Mouse (Mus musculus) neural tube, embryonic 15.5 days (tissue): ENCODE measurements around the gene Cadps. TPM values are rescaled to one million over a fixed set of nuclear protein-coding genes. Genes with fewer than 3 reads are reported as not detected.

Experiments
- ATAC-seq: fragments of 200-750 bp; cut with Nextera tagmentation; 2 replicates; pipeline ENCODE4 v1.8.0; 2017; ENCODE audit warnings: mild to moderate bottlenecking, moderate TSS enrichment, moderate library complexity; ENCODE audit not compliant: low FRiP score
- H3K27ac ChIP-seq: fragments of 300-500 bp; sonication (generic); replicated peaks from 2 replicates; pipeline ENCODE4 v1.5.1; 2015; ENCODE audit warnings: mild to moderate bottlenecking, inconsistent platforms
- H3K27me3 ChIP-seq: fragments of 300-500 bp; sonication (generic); replicated peaks from 2 replicates; pipeline ENCODE4 v1.6.1; 2015; ENCODE audit warnings: inconsistent platforms
- H3K36me3 ChIP-seq: fragments of 300-500 bp; sonication (generic); 2 replicates; pipeline ENCODE4 v1.6.1; 2015; ENCODE audit warnings: inconsistent platforms
- H3K4me1 ChIP-seq: fragments of 300-500 bp; sonication (generic); 2 replicates; pipeline ENCODE4 v1.6.1; 2015; ENCODE audit warnings: inconsistent platforms
- H3K4me2 ChIP-seq: fragments of 300-500 bp; sonication (generic); 2 replicates; pipeline ENCODE4 v1.6.1; 2015; ENCODE audit warnings: inconsistent platforms, mild to moderate bottlenecking, moderate library complexity
- H3K4me3 ChIP-seq: fragments of 300-500 bp; sonication (generic); replicated peaks from 2 replicates; pipeline ENCODE4 v1.5.1; 2015; ENCODE audit warnings: mild to moderate bottlenecking, inconsistent platforms
- H3K9ac ChIP-seq: fragments of 300-500 bp; sonication (generic); replicated peaks from 2 replicates; pipeline ENCODE4 v1.6.1; 2015; ENCODE audit warnings: mild to moderate bottlenecking, inconsistent platforms
- H3K9me3 ChIP-seq: fragments of 300-500 bp; sonication (generic); replicated peaks from 2 replicates; pipeline ENCODE4 v1.6.1; 2016; ENCODE audit warnings: inconsistent platforms
- WGBS: fragments of 180-500 bp; shearing (Covaris S2); methylation state at CpG from one replicate; pipeline ENCODE4 v1.1.7; 2015; ENCODE audit warnings: mixed read lengths; 5-methylcytosine and 5-hydroxymethylcytosine counted together
- polyA plus RNA-seq: library from polyadenylated mRNA; unstranded; fragments of >200 nt; fragmentation: Nextera tagmentation; extraction: Ambion mirVana; gene quantifications from 2 replicates; pipeline ENCODE4 v1.2.1, GENCODE M21; 2015

Cadps gene
- polyA plus RNA-seq, 1 experiment from 2014 or later, result 44.1 TPM

DNA sequence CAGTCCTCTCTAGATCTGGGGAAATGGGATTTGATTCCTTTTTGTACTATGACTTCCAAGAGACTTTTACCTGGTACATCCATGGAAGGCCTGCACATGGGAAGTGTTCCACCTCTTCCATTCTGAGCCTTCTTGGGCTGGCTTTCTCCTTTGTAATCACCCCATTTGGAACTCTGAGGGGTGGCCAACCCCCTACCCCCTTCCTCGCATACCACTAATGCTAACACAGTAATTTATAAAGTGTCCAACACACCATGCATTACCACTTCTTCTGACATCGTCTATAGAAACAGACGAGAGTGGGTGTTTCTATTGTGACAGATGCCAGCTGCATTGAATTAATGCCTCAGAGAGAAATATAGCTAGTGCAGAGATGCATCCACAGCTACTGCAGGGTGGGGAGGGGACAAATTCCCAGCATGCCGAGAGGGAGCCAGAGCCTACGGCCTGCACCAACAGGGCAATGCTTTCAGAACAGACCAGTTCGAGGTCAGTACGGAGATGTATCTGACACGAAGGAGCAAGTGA, 367.8 kb downstream of the Cadps start:
- Histone ChIP-seq H3K4me2 (no peak overlapping the region), H3K36me3 (peaks cover 14% of the 10 kb centered on the region; the same call in 1 of the 2 replicates), H3K27me3 (no peaks in the 10 kb centered on the region), H3K4me1 (peaks cover 5% of the 10 kb centered on the region; the same call in 1 of the 2 replicates), H3K9me3 (no peaks in the 10 kb centered on the region), H3K27ac (no peak overlapping the region), H3K4me3 (no peak overlapping the region), H3K9ac (no peak overlapping the region)
- WGBS, result 59% methylated on average over 8 of the region's 8 CpGs
- ATAC-seq, result no peak

DNA sequence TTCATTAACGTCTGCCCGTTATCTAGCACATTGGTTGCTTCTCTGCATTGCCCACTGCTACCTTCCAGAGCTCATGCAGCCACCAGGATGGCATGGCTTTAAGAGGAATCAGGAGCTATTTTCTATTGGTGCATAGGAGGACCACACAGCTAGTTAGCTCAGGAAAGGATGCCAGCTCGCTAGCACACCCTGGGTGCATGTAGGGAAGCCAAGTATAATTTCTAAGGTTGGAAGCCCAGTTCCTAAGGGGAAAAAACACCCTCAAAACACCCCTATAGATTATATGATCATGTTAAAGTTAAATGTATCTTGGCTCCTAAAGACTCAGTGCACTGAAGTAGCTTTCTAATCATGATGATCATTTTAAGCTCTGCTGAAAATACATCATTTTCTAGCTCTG, 372.1 kb downstream of the Cadps start:
- Histone ChIP-seq H3K4me2 (no peak overlapping the region), H3K9ac (no peak overlapping the region), H3K4me1 (no peaks in the 10 kb centered on the region), H3K27me3 (no peaks in the 10 kb centered on the region), H3K9me3 (no peaks in the 10 kb centered on the region), H3K36me3 (peaks cover 17% of the 10 kb centered on the region; the same call in 1 of the 2 replicates), H3K27ac (no peak overlapping the region), H3K4me3 (no peak overlapping the region)
- 73% methylated on average over 3 of the region's 3 CpGs for WGBS
- ATAC-seq, result no peak

DNA sequence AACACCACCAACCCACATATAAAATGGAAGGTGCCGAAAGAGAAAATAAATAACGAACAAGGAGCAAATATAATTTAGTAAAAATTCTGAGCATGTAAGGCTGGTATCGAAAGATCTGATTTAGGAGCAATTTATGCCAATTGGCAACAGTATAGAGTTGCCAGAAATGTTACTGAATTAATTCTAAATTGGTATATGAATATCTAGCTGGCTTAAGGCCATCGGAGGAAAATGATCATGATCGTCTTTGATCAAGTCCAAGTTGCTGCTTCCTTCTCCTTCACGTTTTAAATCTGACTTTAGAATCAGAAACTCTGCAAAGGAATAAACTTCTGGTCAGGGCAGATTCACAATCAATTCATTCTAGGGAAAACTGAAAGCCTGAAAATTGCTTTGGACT, 374.0 kb downstream of the Cadps start:
- Histone ChIP-seq H3K4me3 (no peak overlapping the region), H3K27ac (no peak overlapping the region), H3K4me2 (no peak overlapping the region), H3K4me1 (no peaks in the 10 kb centered on the region), H3K9ac (no peak overlapping the region), H3K36me3 (peaks cover 11% of the 10 kb centered on the region; the same call in 1 of the 2 replicates), H3K27me3 (no peaks in the 10 kb centered on the region), H3K9me3 (no peaks in the 10 kb centered on the region)
- ATAC-seq, result no peak
- WGBS, result 93% methylated on average over 6 of the region's 6 CpGs

DNA sequence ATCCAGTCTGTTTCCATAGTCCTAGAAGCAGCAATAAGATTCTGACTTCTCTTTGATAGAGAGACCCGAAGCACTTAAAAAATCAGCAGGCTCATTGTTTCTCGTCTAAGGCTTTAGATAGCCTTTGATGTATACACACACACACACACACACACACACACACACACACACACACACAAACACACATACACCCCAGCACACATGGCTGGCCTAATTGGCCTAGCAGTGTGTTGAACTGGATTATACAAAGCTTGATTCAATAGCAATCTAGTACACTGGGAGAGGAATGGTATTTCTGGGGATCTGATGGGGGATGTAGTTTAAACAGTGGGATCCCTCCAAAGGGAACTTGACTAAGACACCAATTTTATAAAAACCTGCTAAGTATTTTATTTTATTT, 381.9 kb downstream of the Cadps start:
- 34% methylated on average over 2 of the region's 2 CpGs for WGBS
- ATAC-seq, result no peak
- H3K9me3 ChIP-seq, result no peaks in the 10 kb centered on the region
- no peaks in the 10 kb centered on the region for H3K4me1 ChIP-seq
- H3K4me3 ChIP-seq, result no peak overlapping the region
- H3K27me3 ChIP-seq, result no peaks in the 10 kb centered on the region
- H3K36me3 ChIP-seq, result peaks cover 16% of the 10 kb centered on the region; the same call in 1 of the 2 replicates
- no peak overlapping the region for H3K4me2 ChIP-seq
- H3K9ac ChIP-seq, result no peak overlapping the region
- no peak overlapping the region for H3K27ac ChIP-seq

- no peak overlapping the region for H3K4me3 ChIP-seq
- H3K27ac ChIP-seq, result no peak overlapping the region
- H3K4me2 ChIP-seq, result no peak overlapping the region
- no peak for ATAC-seq
- no peaks in the 10 kb centered on the region for H3K4me1 ChIP-seq
- peaks cover 16% of the 10 kb centered on the region; the same call in 1 of the 2 replicates for H3K36me3 ChIP-seq
- H3K9me3 ChIP-seq, result no peaks in the 10 kb centered on the region
- no peak overlapping the region for H3K9ac ChIP-seq
- 83% methylated on average over 4 of the region's 4 CpGs for WGBS
- no peaks in the 10 kb centered on the region for H3K27me3 ChIP-seq
These were observed 384.9 kb downstream of the Cadps start for GRCm38 (mm10) chr14:12437976-12438375.

- H3K4me3 ChIP-seq, result no peak overlapping the region
- no peak overlapping the region for H3K4me2 ChIP-seq
- H3K27ac ChIP-seq, result no peak overlapping the region
- H3K36me3 ChIP-seq, result peaks cover 16% of the 10 kb centered on the region; the same call in 1 of the 2 replicates
- H3K4me1 ChIP-seq, result no peaks in the 10 kb centered on the region
- WGBS, result 92% methylated on average over 7 of the region's 7 CpGs
- no peak overlapping the region for H3K9ac ChIP-seq
- ATAC-seq, result no peak
- no peaks in the 10 kb centered on the region for H3K27me3 ChIP-seq
- no peaks in the 10 kb centered on the region for H3K9me3 ChIP-seq
These were observed 385.5 kb downstream of the Cadps start for GRCm38 (mm10) chr14:12437422-12437821.

- no peak overlapping the region for H3K4me3 ChIP-seq
- H3K9ac ChIP-seq, result no peak overlapping the region
- no peak overlapping the region for H3K4me2 ChIP-seq
- H3K9me3 ChIP-seq, result no peaks in the 10 kb centered on the region
- H3K27ac ChIP-seq, result no peak overlapping the region
- ATAC-seq, result no peak
- H3K36me3 ChIP-seq, result peaks cover 16% of the 10 kb centered on the region; the same call in 1 of the 2 replicates
- H3K4me1 ChIP-seq, result no peaks in the 10 kb centered on the region
- H3K27me3 ChIP-seq, result no peaks in the 10 kb centered on the region
- 84% methylated on average over 14 of the region's 14 CpGs for WGBS
These were observed 385.9 kb downstream of the Cadps start for GRCm38 (mm10) chr14:12436903-12437368.

- Histone ChIP-seq H3K9me3 (no peaks in the 10 kb centered on the region), H3K36me3 (peaks cover 16% of the 10 kb centered on the region), H3K9ac (no peak overlapping the region), H3K27ac (no peak overlapping the region), H3K4me1 (no peaks in the 10 kb centered on the region), H3K27me3 (no peaks in the 10 kb centered on the region), H3K4me3 (no peak overlapping the region), H3K4me2 (no peak overlapping the region)
- ATAC-seq, result no peak
- 84% methylated on average over 8 of the region's 8 CpGs for WGBS
These were observed 394.7 kb downstream of the Cadps start for GRCm38 (mm10) chr14:12428021-12428654.

- ATAC-seq, result no peak
- Histone ChIP-seq H3K4me2 (no peak overlapping the region), H3K27me3 (no peaks in the 10 kb centered on the region), H3K4me3 (no peak overlapping the region), H3K27ac (no peak overlapping the region), H3K9ac (no peak overlapping the region), H3K4me1 (no peaks in the 10 kb centered on the region), H3K9me3 (no peaks in the 10 kb centered on the region), H3K36me3 (peaks cover 10% of the 10 kb centered on the region)
- WGBS, result 79% methylated on average over 6 of the region's 6 CpGs
These were observed 397.6 kb downstream of the Cadps start for GRCm38 (mm10) chr14:12425311-12425710.

DNA sequence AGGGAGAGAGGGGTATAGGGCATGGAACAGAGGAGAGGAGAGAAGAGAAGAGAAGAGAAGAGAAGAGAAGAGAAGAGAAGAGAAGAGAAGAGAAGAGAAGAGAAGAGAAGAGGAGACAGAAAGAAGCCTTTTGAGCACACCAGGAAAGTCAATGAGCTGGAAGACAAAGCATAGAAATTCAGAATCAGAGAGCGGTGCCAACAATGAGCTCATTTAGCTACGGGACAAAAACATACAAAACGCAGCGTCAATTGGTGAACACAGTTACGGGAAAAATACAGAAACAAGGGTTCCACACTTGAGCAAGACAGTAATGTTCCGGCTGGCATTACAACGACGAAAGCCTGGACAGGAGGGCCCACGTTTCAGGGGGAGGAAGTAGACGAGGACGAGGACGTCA, 412.6 kb downstream of the Cadps start:
- Histone ChIP-seq H3K4me3 (no peak overlapping the region), H3K4me2 (no peak overlapping the region), H3K36me3 (peaks cover 16% of the 10 kb centered on the region; the same call in 1 of the 2 replicates), H3K9ac (no peak overlapping the region), H3K9me3 (no peaks in the 10 kb centered on the region), H3K27me3 (0 out of 2 replicates have a peak, but pooled peaks cover 3% of the 10 kb centered on the region), H3K27ac (no peak overlapping the region), H3K4me1 (no peaks in the 10 kb centered on the region)
- 56% methylated on average over 12 of the region's 12 CpGs for WGBS
- ATAC-seq, result no peak

DNA sequence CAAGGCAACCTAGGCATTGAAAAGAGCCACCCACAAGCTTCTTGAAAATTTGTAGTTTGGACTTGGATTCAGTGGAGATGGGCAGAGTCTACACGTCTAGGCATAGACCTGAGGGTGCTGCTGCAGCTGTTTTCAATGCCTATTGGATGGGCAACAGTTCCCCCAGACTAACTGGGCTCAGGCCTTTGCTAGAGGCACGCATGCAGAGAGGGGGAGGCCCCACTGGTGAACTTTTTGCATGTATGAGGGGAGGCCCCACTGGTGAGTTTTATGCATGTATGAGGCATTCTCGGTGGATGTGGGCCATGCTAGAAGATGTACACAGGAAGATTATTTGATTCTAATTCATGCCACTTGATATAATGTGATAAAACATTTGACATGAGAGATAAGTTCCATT, 413.1 kb downstream of the Cadps start:
- Histone ChIP-seq H3K36me3 (peaks cover 16% of the 10 kb centered on the region; the same call in 1 of the 2 replicates), H3K27ac (no peak overlapping the region), H3K9ac (no peak overlapping the region), H3K4me2 (no peak overlapping the region), H3K27me3 (0 out of 2 replicates have a peak, but pooled peaks cover 3% of the 10 kb centered on the region), H3K4me1 (no peaks in the 10 kb centered on the region), H3K4me3 (no peak overlapping the region), H3K9me3 (no peaks in the 10 kb centered on the region)
- WGBS, result 83% methylated on average over 3 of the region's 3 CpGs
- ATAC-seq, result no peak

DNA sequence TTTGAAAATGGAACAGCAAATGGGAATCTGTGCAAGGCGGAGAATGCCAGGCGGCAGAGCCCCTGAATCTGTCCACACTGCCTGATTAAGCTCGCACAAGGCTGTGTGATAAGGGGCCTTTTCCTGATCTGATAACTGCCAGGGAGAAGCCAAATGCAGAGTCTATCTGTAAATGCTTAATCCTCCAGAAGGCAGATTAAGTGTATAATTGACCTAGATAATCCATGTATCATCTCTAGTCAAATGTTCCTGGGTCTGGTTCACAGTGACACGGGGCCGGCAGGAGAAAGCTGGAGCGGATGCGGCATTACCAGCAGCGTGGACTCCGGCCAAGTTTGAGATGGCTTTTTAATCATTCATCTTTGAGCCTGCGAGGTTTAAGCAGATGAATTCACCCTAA, 416.3 kb downstream of the Cadps start:
- Histone ChIP-seq H3K27me3 (0 out of 2 replicates have a peak, but pooled peaks cover 3% of the 10 kb centered on the region), H3K36me3 (peaks cover 16% of the 10 kb centered on the region; the same call in 1 of the 2 replicates)
- 76% methylated on average over 10 of the region's 10 CpGs for WGBS

More for the DNA sequence above, 416.3 kb downstream of the Cadps start:
- H3K4me2 ChIP-seq, result no peak overlapping the region
- no peak for ATAC-seq
- no peak overlapping the region for H3K9ac ChIP-seq
- H3K9me3 ChIP-seq, result no peaks in the 10 kb centered on the region
- H3K27ac ChIP-seq, result no peak overlapping the region
- H3K4me3 ChIP-seq, result no peak overlapping the region
- no peaks in the 10 kb centered on the region for H3K4me1 ChIP-seq
